Mouse (Mus musculus) lung, postnatal 25 days (tissue): ENCODE measurements around the gene Abhd18.

Experiments
- DNase-seq: peaks from one replicate; pipeline ENCODE4 v3.0.0; 2022; ENCODE audit warnings: low spot score

Abhd18 gene

GRCm38 (mm10) chr3:40950601-40951201, 103.9 kb downstream of the Abhd18 start:
- DNase-seq = peak; percentile 59

GRCm38 (mm10) chr3:40951365-40951764, 104.6 kb downstream of the Abhd18 start:
- DNase-seq = peak; percentile 8

GRCm38 (mm10) chr3:40952606-40953005, 105.8 kb downstream of the Abhd18 start:
- DNase-seq = no peak

- no peak for DNase-seq
These were observed 108.0 kb downstream of the Abhd18 start for GRCm38 (mm10) chr3:40954792-40955191.

- DNase-seq = no peak
These were observed 112.1 kb downstream of the Abhd18 start for GRCm38 (mm10) chr3:40958831-40959230.

GRCm38 (mm10) chr3:40980758-40981157, 134.0 kb downstream of the Abhd18 start:
- DNase-seq = no peak

- no peak for DNase-seq
These were observed 140.8 kb downstream of the Abhd18 start for GRCm38 (mm10) chr3:40987539-40987938.
